Mouse (Mus musculus) T-helper 17 cell (primary cell): ENCODE data around the gene Agpat3.

Experiments used
- in situ Hi-C, 2 experiments: fragments of 300-600 bp; cut with MboI, MseI; formaldehyde crosslinking; loops; 1 replicate in 1 of 2; 2 replicates in 1 of 2; pipeline ENCODE4 v1.15.1; 2025; ENCODE audit warnings: high pct_unique_total_duplicates in 2 of 2

The Agpat3 gene

GRCm38 (mm10) chr10:78298651-78299644 is 53.3 kb downstream of the Agpat3 start:
- in situ Hi-C loops = loop anchor here in 1 of 2 experiments (25.0 kb wide), 1 partner anchor 1113 kb away; no protein-coding TSS in a partner anchor

GRCm38 (mm10) chr10:78297576-78298484 is 54.5 kb downstream of the Agpat3 start:
- in situ Hi-C loops = loop anchor here in 1 of 2 experiments (25.0 kb wide), 1 partner anchor 1114 kb away; no protein-coding TSS in a partner anchor

GRCm38 (mm10) chr10:78296980-78297379 is 55.3 kb downstream of the Agpat3 start:
- in situ Hi-C loops = loop anchor here in 1 of 2 experiments (25.0 kb wide), 1 partner anchor 1115 kb away; no protein-coding TSS in a partner anchor

- in situ Hi-C loops = loop anchor here in 1 of 2 experiments (25.0 kb wide), 1 partner anchor 1116 kb away; no protein-coding TSS in a partner anchor
Observed at GRCm38 (mm10) chr10:78296371-78296770, 55.9 kb downstream of the Agpat3 start.

GRCm38 (mm10) chr10:78293576-78293975 is 58.7 kb downstream of the Agpat3 start:
- in situ Hi-C loops = loop anchor here (5.0 to 25.0 kb wide), 2 partner anchors 34 to 1119 kb away; no protein-coding TSS in a partner anchor

- in situ Hi-C loops = loop anchor here (5.0 to 25.0 kb wide), 2 partner anchors 35 to 1120 kb away; no protein-coding TSS in a partner anchor
Observed at GRCm38 (mm10) chr10:78292381-78292780, 59.9 kb downstream of the Agpat3 start.

GRCm38 (mm10) chr10:78290730-78291535 is 61.4 kb downstream of the Agpat3 start:
- in situ Hi-C loops = loop anchor here (5.0 to 25.0 kb wide), 2 partner anchors 36 to 1121 kb away; no protein-coding TSS in a partner anchor

- in situ Hi-C loops = loop anchor here in 1 of 2 experiments (25.0 kb wide), 1 partner anchor 1123 kb away; no protein-coding TSS in a partner anchor
Observed at GRCm38 (mm10) chr10:78288896-78289295, 63.4 kb downstream of the Agpat3 start.

GRCm38 (mm10) chr10:78288135-78288534 is 64.2 kb downstream of the Agpat3 start:
- in situ Hi-C loops = loop anchor here in 1 of 2 experiments (25.0 kb wide), 1 partner anchor 1124 kb away; no protein-coding TSS in a partner anchor

GRCm38 (mm10) chr10:78287465-78288132 is 64.7 kb downstream of the Agpat3 start:
- in situ Hi-C loops = loop anchor here in 1 of 2 experiments (25.0 kb wide), 1 partner anchor 1125 kb away; no protein-coding TSS in a partner anchor

GRCm38 (mm10) chr10:78285959-78286358 is 66.3 kb downstream of the Agpat3 start:
- in situ Hi-C loops = loop anchor here in 1 of 2 experiments (25.0 kb wide), 1 partner anchor 1126 kb away; no protein-coding TSS in a partner anchor

- in situ Hi-C loops = loop anchor here in 1 of 2 experiments (25.0 kb wide), 1 partner anchor 1127 kb away; no protein-coding TSS in a partner anchor
Observed at GRCm38 (mm10) chr10:78285409-78285808, 66.9 kb downstream of the Agpat3 start.

GRCm38 (mm10) chr10:78284812-78285211 is 67.5 kb downstream of the Agpat3 start:
- in situ Hi-C loops = loop anchor here (5.0 to 25.0 kb wide), 2 partner anchors 107 to 1127 kb away; no protein-coding TSS in a partner anchor

GRCm38 (mm10) chr10:78282411-78282810 is 69.9 kb downstream of the Agpat3 start:
- in situ Hi-C loops = loop anchor here (5.0 to 25.0 kb wide), 2 partner anchors 110 to 1130 kb away; no protein-coding TSS in a partner anchor

- in situ Hi-C loops = loop anchor here (5.0 to 25.0 kb wide), 2 partner anchors 112 to 1132 kb away; no protein-coding TSS in a partner anchor
Observed at GRCm38 (mm10) chr10:78280486-78280885, 71.8 kb downstream of the Agpat3 start.

- in situ Hi-C loops = loop anchor here in 1 of 2 experiments (5.0 to 25.0 kb wide), 2 partner anchors 108 to 1133 kb away; no protein-coding TSS in a partner anchor
Observed at GRCm38 (mm10) chr10:78279210-78279609, 73.1 kb downstream of the Agpat3 start.

- in situ Hi-C loops = loop anchor here in 1 of 2 experiments (5.0 to 25.0 kb wide), 2 partner anchors 109 to 1134 kb away; no protein-coding TSS in a partner anchor
Observed at GRCm38 (mm10) chr10:78277835-78278234, 74.5 kb downstream of the Agpat3 start.

GRCm38 (mm10) chr10:78276242-78276641 is 76.0 kb downstream of the Agpat3 start:
- in situ Hi-C loops = loop anchor here in 1 of 2 experiments (5.0 to 25.0 kb wide), 2 partner anchors 111 to 1136 kb away; no protein-coding TSS in a partner anchor

- in situ Hi-C loops = no loop called here
Observed at GRCm38 (mm10) chr10:78272932-78273331, 79.4 kb downstream of the Agpat3 start.
